In genomic region chr14:47823696-47824095, GRCm38 (mm10) we compare ENCODE assay signal across 18 mouse cellular contexts.
DNase-seq lines count a peak whose midpoint lies in the region; ATAC-seq lines count a peak whose summit lies in the region.
"Had no signal": no experiment of that assay in that cellular context is flagged by ENCODE, and none has a peak within 500 bp of the region (broad histone marks: within the 10 kb centered on the region; RNA-seq: fewer than 3 reads in every experiment).

No protein-coding gene starts in this region.

- no peak overlapping the region for H3K9ac ChIP-seq in lung, embryonic 16.5 days (ENCODE audit: low read length)
- H3K9ac ChIP-seq in forebrain, embryonic 13.5 days: no peak overlapping the region
- H3K9ac ChIP-seq: forebrain, postnatal 0 days; hindbrain, embryonic 14.5 days; midbrain, embryonic 13.5 days had no signal

- H3K4me3 ChIP-seq in lung, embryonic 16.5 days (ENCODE audit: low read length): no peak overlapping the region
- no peak overlapping the region for H3K4me3 ChIP-seq in forebrain, embryonic 13.5 days
- H3K4me3 ChIP-seq: embryonic facial prominence, embryonic 10.5 days; erythroblast, embryonic 14.5 days; heart, adult 2 months; midbrain, embryonic 13.5 days had no signal

- H3K27me3 ChIP-seq in lung, embryonic 16.5 days (ENCODE audit: control insufficient read depth, insufficient read depth, low read depth, low read length): no peaks in the 10 kb centered on the region
- no peaks in the 10 kb centered on the region for H3K27me3 ChIP-seq in forebrain, embryonic 13.5 days
- H3K27me3 ChIP-seq: midbrain, embryonic 13.5 days had no signal

- no peaks in the 10 kb centered on the region for H3K9me3 ChIP-seq in lung, embryonic 16.5 days (ENCODE audit: control insufficient read depth, low read length)
- no peaks in the 10 kb centered on the region for H3K9me3 ChIP-seq in forebrain, embryonic 13.5 days (replicated peaks)
- H3K9me3 ChIP-seq: embryonic facial prominence, embryonic 10.5 days; G1E; midbrain, embryonic 13.5 days had no signal

- peaks cover 7% of the 10 kb centered on the region; the same call in 1 of the 2 replicates for H3K4me1 ChIP-seq in lung, embryonic 16.5 days (replicated peaks; ENCODE audit: control insufficient read depth, insufficient read depth, low read length)
- peaks cover 8% of the 10 kb centered on the region; the same call in 1 of the 2 replicates for H3K4me1 ChIP-seq in forebrain, embryonic 13.5 days
- H3K4me1 ChIP-seq: midbrain, embryonic 13.5 days had no signal

- no peak for ATAC-seq in lung, embryonic 16.5 days (ENCODE audit: low read depth)
- peak; percentile 43; the same call in 1 of the 2 replicates for ATAC-seq in common myeloid progenitor, adult 5-6 weeks (replicated peaks; ENCODE audit: low read depth, poor library complexity, severe bottlenecking)
- ATAC-seq in forebrain, embryonic 13.5 days: no peak
- ATAC-seq: midbrain, embryonic 13.5 days had no signal

- 54% methylated on average over 8 of the region's 8 CpGs for WGBS in lung, embryonic 16.5 days
- WGBS in forebrain, embryonic 13.5 days: 85% methylated on average over 8 of the region's 8 CpGs

- no peak overlapping the region for H3K4me2 ChIP-seq in lung, embryonic 16.5 days (ENCODE audit: low read depth, low read length)
- H3K4me2 ChIP-seq in forebrain, embryonic 13.5 days: no peak overlapping the region
- H3K4me2 ChIP-seq: hindbrain, embryonic 14.5 days; midbrain, embryonic 13.5 days had no signal

- H3K27ac ChIP-seq in lung, embryonic 16.5 days (ENCODE audit: low read length): peak overlapping the region; percentile 28
- H3K27ac ChIP-seq in forebrain, embryonic 13.5 days: no peak overlapping the region
- H3K27ac ChIP-seq: embryonic facial prominence, embryonic 10.5 days; heart, adult 2 months; hindbrain, embryonic 14.5 days; midbrain, embryonic 13.5 days had no signal

- no peaks in the 10 kb centered on the region for H3K36me3 ChIP-seq in lung, embryonic 16.5 days (ENCODE audit: control insufficient read depth, insufficient read depth, low read length)
- H3K36me3 ChIP-seq in forebrain, embryonic 13.5 days (ENCODE audit: poor library complexity, severe bottlenecking): no peaks in the 10 kb centered on the region
- H3K36me3 ChIP-seq: embryonic facial prominence, embryonic 10.5 days; G1E; midbrain, embryonic 13.5 days had no signal

- DNase-seq in kidney, adult 8-10 months: peak; percentile 22 to 28
- DNase-seq in kidney, adult 11 months: no peak
- DNase-seq in lung, adult 18-20 months: no peak
- peak; percentile 54 for DNase-seq in thymus, postnatal 0 days (ENCODE audit: low spot score)
- DNase-seq in cerebellum, postnatal 36 days: no peak
- DNase-seq: adrenal gland, postnatal 36 days; B cell, adult 2 months; cerebellum, adult 9-11 months; forebrain, postnatal 0 days; heart, adult 2 months had no signal

Comparison
In these comparisons a context has a peak if more than half of its experiments do, and no peak if none do; other contexts are left out.
1. DNase-seq: peak in kidney, adult 8-10 months (2 of 2) and thymus, postnatal 0 days (single experiment); none in kidney, adult 11 months (single experiment), lung, adult 18-20 months (0 of 2) and cerebellum, postnatal 36 days (0 of 2).